Mouse (Mus musculus) brain, adult 2 months (tissue): ENCODE results near the gene Elmo1.
A peak's percentile ranks its signal among the peaks of the same experiment; 100 is the strongest.

Experiments used
- DNase-seq: peaks from one replicate; pipeline ENCODE4 v3.0.0; 2011; ENCODE audit warnings: low read depth, low spot score

The Elmo1 gene

DNA sequence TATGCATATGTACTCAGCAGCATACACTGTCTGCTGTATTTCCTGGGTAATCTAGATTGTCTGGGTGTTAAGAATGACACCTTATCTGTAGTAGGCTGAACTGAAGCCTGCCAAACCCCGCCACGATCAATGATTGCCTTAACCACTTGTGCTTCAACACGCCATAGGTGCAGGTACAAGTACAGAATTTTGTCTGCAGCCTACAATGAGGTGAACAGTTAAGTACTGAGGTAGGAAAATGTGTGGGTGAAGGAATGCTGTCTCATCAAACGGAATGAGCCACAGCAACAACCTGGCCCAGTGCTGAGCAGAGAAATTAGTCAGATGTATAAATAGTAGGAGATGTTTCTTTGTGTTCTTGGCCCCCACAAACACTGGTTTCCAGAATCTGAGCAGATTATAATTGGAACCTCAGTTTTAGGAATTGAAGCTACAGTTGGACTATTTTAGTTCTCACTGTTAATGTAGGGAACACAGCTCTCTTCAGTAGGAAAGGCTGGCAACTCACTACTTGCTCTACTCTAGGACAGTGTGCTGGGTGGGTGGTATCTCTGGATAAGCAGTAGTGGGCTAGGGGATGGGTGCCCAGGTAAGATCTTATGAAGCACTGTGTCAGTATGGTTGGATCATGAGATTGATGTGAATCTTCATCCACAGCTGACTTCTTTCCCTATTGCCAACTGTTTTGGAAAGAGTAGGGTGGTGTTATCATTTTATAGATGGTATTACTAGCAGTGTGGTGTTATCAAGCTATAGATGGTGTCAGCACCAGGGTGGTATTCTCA is 4.7 kb downstream of the Elmo1 start:
- DNase-seq = peak; percentile 82

DNA sequence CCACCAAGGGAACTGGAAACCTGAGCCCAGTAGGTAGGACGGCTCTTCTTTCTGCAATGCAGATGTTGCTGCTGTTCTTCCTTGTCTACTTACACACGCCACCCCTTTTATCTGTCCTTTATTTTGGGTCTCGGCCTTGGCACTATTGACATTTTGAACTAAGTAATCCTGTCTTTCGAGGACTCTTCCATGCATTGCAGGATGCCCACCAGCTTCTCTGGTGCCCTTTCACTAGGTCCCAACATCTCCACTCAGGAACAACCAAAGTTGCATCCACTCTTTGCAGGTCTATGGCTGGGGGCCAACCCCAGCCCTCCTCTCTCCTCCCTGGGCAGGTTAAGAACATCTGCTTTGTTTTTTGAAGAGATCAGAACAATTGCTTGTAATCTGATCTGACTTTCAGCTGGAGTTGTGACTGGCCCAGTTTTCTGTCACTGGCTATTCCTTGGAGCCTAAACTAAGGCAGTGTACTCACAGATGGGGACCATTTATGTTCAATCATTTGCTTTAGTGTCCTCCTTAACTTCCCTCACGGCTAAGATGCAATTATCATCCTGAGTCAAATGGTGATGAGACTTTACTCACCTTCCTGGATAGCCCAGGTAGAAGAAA is 6.7 kb downstream of the Elmo1 start:
- no peak for DNase-seq

DNA sequence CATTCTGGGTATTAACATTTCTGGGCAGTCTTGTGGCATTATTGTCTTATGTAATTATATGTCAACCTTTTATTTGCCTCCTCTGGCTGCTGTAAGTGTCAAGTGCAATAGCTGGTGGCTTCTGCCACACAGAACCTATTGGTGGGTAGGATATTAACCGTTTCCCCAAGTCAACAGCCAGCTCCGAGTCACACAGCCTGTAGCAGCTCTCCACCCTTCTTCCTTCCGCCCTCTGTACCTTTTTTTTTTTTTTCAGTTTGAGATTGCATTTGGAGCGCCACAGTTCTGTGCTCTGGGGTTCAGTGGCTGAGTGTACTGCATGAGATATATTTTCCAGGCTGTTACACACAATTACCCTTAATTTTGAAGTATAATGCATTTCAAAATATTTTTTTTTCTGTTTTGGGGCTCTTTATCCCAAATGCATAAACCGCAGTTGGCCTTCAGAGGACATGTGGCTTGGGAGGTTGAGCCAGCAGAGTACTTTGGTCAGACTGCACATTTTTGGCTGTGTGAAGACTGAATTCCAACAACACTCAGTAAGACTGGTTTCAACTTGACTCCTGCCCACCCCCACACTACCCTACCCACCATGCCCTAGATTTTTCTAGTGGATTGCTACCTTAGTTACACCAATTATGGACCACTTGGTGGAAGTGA is 7.7 kb downstream of the Elmo1 start:
- no peak for DNase-seq

DNA sequence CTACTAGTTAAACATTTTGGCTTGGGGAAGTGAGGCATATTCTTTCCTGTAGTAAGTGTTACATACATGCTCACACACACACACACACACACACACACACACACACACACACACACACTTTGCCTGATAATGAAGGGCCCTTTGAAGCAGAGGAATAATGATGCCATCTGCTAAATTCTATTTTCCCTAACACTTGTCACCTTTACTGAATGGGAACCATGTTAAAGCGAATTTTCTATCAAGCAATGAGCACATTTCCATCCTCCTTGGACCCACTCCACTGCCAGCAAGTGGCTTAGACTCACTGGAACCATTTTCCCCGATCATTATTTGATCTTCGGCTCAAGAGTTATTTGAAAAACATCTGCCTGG is 8.2 kb downstream of the Elmo1 start:
- DNase-seq = no peak

DNA sequence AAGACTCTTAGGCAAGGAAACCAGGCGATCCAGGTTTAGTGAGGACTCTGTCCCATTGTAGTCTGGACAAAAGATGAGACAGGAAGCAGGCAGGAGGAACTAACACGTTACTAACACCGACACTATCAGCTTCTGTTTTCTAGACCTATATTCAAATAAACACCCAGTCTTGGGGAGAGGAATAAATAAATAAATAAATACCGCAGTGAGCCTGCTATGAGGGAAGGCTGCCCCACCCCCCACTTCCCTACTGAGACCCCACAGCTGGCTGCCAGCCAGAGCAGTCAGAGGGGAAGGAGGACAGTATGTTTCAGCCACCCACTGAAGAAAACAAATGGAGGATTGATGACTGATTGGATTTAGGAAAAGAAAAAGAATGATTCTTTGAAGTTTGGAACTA is 9.2 kb downstream of the Elmo1 start:
- no peak for DNase-seq

DNA sequence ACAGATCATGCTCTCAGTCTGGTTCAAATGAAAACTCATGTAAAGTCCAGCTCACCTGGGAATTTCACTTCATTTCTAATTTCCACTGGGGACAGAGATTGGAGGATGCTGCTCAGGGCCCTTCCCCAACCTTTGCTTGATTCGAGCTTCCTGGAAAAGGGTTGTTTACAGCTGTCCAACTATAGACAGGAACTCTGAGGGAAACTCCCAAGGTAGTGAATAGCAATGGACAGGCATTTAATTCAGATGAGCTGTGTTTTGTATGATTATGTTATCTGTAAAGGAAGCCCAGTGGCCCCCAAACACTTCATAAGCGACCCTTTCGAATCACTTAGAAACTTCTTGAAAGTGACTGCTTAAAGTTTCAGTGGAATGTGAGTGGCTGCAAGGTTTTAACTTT is 10.0 kb downstream of the Elmo1 start:
- no peak for DNase-seq

DNA sequence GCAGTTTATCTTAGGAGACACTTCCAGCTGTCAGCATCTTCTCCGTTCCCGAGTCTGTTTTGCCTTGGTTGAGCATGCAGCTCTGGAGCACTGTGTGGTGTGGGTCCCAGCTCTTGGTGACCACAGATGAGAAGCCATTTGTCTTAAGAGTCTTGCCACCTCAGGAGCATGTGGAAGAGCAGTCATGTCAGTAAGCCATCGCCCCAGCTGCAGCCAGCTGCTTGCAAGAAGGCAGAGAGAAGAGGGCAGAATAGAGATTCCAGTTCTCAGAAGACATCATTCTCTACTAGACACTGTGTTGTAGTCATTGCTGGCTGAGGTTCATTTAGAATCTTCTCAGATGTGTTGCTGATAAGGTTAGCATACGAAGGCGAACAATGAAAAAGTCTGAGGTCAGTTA is 11.3 kb downstream of the Elmo1 start:
- no peak for DNase-seq

DNA sequence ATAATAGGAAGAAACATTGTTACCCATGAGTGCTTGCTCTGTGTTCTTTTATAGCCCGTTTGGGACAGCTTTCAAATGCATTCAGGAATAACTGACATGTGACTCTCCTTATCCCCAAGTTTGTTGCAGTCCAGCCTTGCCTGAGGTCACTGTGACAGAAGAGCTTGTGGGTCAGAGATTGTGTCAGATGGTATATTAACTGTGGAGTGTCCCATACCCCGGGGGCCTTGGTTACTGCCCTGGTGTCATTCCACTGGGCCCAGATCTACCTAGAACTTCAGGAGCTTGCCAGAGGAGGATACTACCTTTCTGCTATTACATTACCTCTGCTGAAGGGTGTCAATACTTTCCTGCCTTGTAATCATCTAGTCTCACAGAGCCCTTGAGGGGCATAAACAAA is 14.4 kb downstream of the Elmo1 start:
- DNase-seq = no peak

DNA sequence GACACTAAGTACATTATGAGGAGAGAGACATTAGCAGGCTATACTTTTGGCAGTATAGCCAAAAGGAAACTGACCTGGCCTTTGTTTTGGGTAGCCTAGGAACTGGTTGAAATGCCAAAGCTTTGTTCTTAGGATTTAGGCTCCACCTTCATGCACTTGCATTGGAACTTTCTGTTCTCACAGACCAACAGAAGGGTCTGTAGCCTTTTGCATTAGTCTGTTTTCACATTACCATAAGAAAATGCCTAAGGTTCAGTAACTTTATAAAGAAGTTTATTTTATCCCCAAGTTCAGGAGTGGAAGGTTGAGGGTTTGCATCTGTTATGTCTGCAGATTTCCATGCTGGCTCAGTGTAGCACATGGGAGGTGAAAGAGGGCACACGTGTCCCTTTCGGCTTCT is 15.6 kb downstream of the Elmo1 start:
- DNase-seq = no peak

DNA sequence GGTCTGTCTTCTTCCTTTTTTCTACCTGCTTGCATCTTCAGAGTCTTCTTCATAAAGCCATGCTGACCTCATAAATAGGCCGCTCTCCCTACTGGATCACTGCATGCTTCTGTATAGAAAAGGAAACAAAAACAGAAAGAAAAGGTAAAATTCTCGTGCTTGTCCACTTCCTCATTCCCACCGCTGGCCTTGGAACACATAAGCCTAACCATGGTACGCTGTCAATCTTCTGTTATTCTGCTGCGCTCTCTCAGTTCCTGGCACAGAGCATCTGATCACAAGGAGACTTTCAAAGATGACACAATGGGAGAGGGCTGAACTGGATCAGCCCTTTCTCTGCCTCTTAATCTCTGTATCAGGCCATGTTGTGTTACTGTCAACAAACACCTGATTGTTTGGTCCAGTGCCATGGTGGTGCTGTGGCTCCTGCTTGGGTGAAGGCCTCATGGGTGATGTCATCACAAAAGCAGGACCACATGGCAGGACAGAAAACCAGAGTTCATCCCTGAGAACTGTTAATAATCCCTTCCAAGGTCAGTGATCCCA is 17.6 kb downstream of the Elmo1 start:
- DNase-seq = peak; percentile 50

DNA sequence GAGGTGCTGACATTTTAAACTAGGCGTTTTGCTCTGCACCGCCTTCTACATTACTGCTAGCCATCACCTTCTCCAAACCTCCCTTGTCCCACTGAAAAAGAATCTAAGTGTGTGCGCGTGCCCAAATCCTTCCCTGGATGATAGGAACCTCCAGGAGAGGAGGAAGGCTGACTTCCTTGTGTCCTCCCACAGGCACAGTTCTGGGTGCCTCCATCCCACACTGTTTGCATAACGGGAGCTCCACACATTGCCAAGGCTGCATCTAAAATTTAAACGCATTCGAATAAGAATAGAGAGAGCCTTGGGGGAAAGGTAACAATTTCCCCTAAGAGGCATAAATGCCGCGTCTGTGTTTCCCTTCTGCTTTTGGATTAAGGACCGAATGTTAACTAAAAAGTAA is 18.6 kb downstream of the Elmo1 start:
- DNase-seq = peak; percentile 82

DNA sequence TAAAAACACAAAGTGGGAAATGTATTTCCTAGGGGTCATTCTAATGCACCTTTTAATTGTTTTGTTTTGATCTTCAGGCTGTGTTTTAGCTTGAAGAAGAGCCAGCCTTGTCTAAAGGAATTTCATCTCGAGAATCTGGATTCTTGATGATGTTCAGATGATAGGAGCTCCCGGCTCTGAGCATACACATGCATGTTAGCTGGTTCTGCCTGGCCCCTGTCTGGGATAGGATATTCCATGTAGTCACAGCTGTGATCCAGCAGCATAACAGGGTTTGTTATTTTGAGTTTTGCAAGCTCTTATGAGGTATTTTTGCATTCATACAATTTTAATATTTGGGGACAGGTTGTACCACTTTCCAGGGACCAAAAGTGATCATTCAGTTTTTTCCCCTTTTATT is 19.1 kb downstream of the Elmo1 start:
- DNase-seq = no peak

DNA sequence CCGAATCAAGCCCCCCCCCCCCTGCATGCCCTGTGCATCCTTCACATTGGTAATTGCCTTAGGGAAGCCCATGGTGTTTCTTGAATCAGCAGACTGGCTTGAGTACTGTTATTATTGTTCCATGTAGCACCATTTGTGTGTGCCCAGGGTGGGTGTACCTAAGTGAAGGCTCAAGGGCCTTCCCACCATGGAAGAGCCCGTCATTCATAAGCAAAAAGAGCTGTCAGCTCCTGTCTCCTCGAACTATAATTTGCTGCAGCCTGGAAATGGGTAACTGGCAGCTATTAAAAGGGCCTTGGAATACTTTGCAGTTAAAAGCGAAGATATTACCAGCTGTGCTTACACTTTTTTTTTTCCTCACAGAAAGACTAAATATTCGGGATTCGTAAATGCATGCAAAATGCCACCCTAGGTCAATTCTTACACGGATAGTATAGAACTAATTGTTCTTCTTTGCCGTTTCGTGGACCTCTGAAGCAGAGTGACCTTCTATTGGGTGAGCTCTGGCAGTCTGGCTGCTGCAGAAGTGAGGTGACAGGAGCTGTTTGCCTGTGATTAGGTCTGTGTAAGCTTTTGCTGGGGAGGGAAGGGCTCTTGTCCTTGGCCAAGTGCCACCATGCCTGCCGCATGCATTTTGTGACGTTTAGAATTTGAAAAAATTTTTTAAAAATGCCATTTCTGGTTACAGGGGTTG is 19.7 kb downstream of the Elmo1 start:
- no peak for DNase-seq

DNA sequence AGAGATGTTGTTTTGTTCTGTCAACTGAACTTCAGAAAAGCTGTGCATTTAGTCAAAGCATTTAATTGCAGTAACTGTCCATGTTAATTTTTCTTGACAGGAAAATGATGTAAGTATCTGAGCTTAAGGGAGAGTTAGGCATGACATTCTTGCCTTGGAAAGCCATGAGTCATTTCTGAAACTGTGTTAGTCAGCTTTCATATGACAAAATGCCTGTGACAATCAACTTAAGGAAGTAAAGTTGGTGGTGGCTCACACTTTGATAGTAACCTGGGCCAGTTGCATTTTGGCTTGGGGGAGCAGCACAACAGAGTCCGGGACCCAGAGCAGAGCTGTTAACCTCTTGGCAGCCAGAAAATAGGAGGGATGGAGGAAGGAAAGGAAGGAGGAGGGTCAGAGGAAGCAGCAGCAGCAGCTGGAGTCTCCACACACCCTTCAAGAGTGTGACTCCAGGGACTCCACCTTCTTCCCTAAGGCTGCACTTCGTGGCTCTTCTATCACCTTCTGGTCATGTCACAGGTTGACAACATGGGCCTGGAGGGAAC is 20.9 kb downstream of the Elmo1 start:
- DNase-seq = no peak

DNA sequence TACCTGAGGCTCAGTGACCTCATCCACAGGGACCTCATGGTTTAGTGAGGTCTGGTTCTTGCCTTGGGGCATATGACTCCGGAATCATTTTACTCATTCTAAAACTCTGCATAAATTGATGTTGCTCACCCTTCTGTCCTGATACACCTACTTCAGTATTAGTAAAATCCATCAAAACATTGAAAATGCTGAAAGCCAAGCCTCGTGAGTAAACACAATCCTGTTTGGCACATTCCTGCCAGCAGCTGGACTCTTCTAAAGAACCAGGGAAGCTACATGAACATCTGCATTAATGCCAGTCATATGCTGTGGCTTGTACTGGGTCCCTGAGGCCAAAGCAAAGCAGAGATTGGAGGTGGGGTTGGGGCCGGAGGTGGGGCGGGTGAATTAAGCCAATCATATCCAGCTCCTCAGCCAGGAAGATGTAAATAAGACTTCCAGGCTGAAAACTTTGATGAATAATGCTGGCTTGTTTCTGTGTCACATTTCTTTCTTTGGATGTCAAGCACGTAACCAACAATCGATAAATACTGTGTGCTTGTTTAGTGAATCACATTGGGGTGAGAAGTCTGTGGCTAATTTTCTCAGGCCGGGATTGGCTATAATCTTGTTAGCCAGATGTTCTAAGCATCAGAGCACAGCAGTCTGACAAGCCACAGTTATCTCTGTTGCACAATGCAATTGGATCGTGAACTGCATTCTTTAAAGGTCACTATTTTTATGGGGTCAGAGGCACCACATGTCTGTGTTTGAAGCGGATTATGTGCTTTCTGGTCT is 24.9 kb downstream of the Elmo1 start:
- no peak for DNase-seq

DNA sequence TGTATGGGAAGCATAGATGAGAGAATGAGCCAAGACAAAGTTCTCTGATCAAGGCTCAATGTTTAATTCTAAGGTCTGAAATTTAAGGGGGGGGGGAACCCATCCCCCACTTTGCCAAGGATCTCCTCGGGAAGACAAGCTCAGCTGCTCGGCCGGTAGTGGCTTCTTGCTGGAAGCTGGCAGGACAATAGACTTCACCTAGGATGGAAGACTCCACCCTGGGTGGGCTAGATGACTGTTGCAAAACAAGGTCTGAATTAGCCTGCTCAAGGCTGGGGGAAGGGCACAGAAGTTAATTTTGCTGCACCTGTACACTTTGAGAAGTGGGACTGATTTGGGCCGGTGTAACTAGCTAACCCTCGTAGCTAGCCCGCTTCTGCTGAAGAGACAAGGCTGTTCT is 25.6 kb downstream of the Elmo1 start:
- no peak for DNase-seq

DNA sequence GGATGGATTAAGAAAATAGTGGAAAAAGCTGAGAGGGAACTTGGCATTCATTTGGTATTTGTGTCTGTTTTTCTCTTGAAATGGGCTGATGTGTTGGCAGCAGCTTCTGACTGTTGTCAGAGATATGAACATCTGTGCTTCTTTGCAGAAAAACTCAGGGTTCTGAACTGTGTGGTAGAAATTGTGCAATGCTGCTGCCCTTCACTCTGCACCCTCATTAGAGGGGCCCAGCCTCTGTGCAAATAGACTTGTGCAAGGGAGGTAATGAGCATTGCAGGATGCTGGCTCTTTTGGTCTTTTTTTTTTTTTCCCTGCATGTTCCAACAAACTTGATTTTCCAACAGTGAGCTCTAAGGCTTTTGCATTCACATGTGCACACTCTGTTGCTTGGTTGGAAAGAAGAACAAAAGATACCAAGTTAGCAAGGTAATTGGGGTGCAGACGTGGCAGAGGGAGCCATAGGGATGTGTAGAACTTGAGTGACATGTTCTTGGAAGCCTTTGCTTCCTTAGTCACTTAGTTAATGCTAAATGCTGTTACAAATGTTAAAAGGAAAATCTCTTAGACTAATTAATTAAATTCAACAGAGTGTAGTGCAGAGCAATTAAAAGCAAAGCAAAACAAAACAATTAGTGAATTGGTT is 26.6 kb downstream of the Elmo1 start:
- peak; percentile 61 for DNase-seq

DNA sequence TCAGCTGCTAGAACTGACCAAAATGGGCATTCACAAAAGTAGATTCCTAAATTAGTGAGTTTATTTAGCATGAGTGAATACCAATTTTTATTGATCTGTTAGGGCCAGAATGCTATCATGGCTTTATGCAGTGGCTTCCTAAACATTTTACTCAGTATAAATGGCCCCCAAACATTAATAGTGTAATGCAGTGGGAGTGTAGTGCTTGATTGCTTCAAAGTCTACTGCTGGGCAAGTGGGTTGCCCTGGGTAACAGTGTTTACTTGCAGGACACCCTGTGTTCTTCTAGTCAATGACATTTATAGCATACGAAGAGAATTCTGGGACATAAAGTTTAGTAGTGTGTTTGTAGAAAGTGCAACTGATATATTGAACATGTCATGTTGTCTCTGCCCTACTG is 27.3 kb downstream of the Elmo1 start:
- DNase-seq = no peak

DNA sequence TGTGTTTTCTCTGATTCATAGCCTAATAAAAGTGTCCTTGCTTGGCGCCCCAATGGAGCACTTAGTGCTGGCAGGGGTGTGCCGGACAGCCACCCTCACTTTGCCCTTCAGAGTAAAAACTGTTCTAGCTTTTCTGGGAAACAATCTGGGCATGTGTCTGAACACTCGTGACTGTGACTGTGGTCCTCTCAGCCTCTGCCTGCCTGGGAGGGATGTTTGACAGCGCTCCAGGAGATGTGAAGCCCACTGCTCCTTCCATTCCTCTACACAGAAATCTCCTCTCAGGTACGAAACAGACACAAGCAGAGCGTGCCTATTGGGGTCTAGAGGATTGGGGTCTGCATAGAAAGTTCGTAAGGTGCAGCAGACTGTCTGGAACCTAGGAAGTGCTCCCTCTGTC is 28.5 kb downstream of the Elmo1 start:
- no peak for DNase-seq

DNA sequence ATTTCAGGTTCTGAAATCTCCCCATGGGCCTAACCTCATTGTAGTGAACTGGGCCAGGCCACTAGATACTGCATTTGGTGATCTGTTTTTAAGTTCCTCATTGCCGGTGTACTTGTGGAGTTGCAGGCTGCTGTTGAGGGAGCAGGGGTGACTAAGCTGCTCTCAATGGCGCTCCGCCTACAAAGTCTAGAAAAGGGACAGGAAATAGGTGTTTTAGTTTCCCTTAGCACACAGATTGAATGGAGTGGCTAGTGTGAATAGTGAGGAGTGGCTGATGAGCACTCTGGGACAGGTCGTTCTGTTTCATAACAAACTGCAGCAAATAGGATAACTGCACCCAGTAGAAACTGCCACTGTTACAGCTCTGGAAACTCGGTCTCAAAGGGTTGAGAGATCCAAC is 30.3 kb downstream of the Elmo1 start:
- DNase-seq = no peak
